Comparison of ENCODE assay signal across 12 mouse cellular contexts in the genomic region with DNA sequence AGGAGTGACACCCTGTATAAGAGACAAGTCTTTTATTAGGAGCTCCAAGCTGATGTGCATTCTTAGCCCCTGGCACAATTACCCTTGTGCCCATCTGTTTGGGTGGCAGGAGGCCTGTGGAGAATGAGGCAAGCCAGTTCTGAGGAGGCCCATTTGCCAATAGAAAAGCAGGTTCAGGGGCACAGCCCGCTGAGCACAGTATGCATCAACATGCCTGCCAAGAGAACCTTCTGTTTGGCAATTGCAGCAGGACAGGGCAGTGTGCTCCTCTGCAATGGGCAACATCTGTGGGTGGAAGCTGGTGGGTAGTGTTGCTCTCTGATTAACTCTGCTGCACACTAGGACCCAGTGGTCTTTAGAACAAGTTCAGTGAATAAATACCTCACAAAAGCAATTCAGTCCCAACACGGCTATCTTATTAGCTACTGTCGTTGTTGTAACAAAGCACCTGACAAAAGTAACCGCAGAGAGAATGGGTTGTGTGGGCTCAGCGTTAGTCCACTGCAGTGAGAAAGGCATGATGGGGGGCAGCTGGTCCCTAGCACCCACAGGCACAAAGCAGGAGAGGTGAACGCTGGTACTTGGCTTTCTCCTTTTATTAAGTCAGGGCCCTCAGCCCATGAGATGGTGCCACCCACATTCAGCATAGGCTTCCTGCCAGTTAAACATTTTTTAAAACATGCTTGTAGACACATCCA.
DNase-seq lines count a peak whose midpoint lies in the region; ATAC-seq and TF ChIP-seq lines count a peak whose summit lies in the region.
"Had no signal": no experiment of that assay in that cellular context is flagged by ENCODE, and none has a peak within 500 bp of the region (broad histone marks: within the 10 kb centered on the region; RNA-seq: fewer than 3 reads in every experiment).

No protein-coding gene starts in this region.

- no peak overlapping the region for H3K9ac ChIP-seq in hindbrain, embryonic 13.5 days
- no peak overlapping the region for H3K9ac ChIP-seq in liver, embryonic 12.5 days
- H3K9ac ChIP-seq in heart, embryonic 12.5 days = no peak overlapping the region

- H3K27ac ChIP-seq in hindbrain, embryonic 13.5 days = peak overlapping the region; percentile 19; the same call in 1 of the 2 replicates
- no peak overlapping the region for H3K27ac ChIP-seq in hindbrain, embryonic 10.5 days
- H3K27ac ChIP-seq in liver, embryonic 12.5 days = no peak overlapping the region
- no peak overlapping the region for H3K27ac ChIP-seq in heart, embryonic 12.5 days (ENCODE audit: poor library complexity, severe bottlenecking)
- H3K27ac ChIP-seq: heart, adult 2 months; macrophage had no signal

- no peak for TF ChIP-seq CTCF in brain, embryonic 14.5 days (IDR thresholded peaks at IDR 0.05; ENCODE audit: borderline replicate concordance, extremely low read depth, insufficient read depth, insufficient read length)

- no peak overlapping the region for H3K4me3 ChIP-seq in hindbrain, embryonic 13.5 days
- no peak overlapping the region for H3K4me3 ChIP-seq in hindbrain, embryonic 10.5 days
- no peak overlapping the region for H3K4me3 ChIP-seq in liver, embryonic 12.5 days
- no peak overlapping the region for H3K4me3 ChIP-seq in heart, embryonic 12.5 days
- H3K4me3 ChIP-seq: erythroblast, embryonic 14.5 days; heart, adult 2 months had no signal

- no peaks in the 10 kb centered on the region for H3K36me3 ChIP-seq in hindbrain, embryonic 13.5 days
- no peaks in the 10 kb centered on the region for H3K36me3 ChIP-seq in hindbrain, embryonic 10.5 days
- H3K36me3 ChIP-seq in liver, embryonic 12.5 days = no peaks in the 10 kb centered on the region
- H3K36me3 ChIP-seq in heart, embryonic 12.5 days = no peaks in the 10 kb centered on the region

- DNase-seq in hindbrain, embryonic 10.5 days (ENCODE audit: low spot score) = no peak
- DNase-seq in brain, embryonic 14.5 days (ENCODE audit: low read depth) = peak; percentile 93
- DNase-seq in cerebellum, postnatal 25 days = peak; percentile 93 to 96
- peak; percentile 54 to 79 for DNase-seq in layer of hippocampus, postnatal 14 days (ENCODE audit: low spot score in 2 of 2)
- DNase-seq in c-Kit-positive CD71-positive TER-119-positive erythroid progenitor cells, embryonic 14.5 days (ENCODE audit: low spot score) = no peak

- ATAC-seq in hindbrain, embryonic 13.5 days (ENCODE audit: low FRiP score) = peak; percentile 93
- no peak for ATAC-seq in liver, embryonic 12.5 days
- no peak for ATAC-seq in heart, embryonic 12.5 days (ENCODE audit: insufficient number of reproducible peaks, low FRiP score)
- ATAC-seq: CD4-positive, CD25-positive, alpha-beta regulatory T cell, adult 4 months had no signal

- WGBS in hindbrain, embryonic 13.5 days = 49% methylated on average over 6 of the region's 6 CpGs
- 73% methylated on average over 6 of the region's 6 CpGs for WGBS in hindbrain, embryonic 10.5 days
- 76% methylated on average over 6 of the region's 6 CpGs for WGBS in liver, embryonic 12.5 days (ENCODE audit: insufficient replicate concordance)
- 80% methylated on average over 6 of the region's 6 CpGs for WGBS in heart, embryonic 12.5 days

- H3K27me3 ChIP-seq in hindbrain, embryonic 13.5 days = no peaks in the 10 kb centered on the region
- H3K27me3 ChIP-seq in hindbrain, embryonic 10.5 days (ENCODE audit: insufficient read depth, poor library complexity, severe bottlenecking) = no peaks in the 10 kb centered on the region
- no peaks in the 10 kb centered on the region for H3K27me3 ChIP-seq in liver, embryonic 12.5 days (replicated peaks)
- no peaks in the 10 kb centered on the region for H3K27me3 ChIP-seq in heart, embryonic 12.5 days (replicated peaks)

- H3K4me1 ChIP-seq in hindbrain, embryonic 13.5 days (replicated peaks) = peaks cover 3% of the 10 kb centered on the region
- H3K4me1 ChIP-seq in hindbrain, embryonic 10.5 days (replicated peaks) = no peaks in the 10 kb centered on the region
- no peaks in the 10 kb centered on the region for H3K4me1 ChIP-seq in liver, embryonic 12.5 days
- H3K4me1 ChIP-seq in heart, embryonic 12.5 days (replicated peaks) = no peaks in the 10 kb centered on the region

- TF ChIP-seq POLR2A in brain, embryonic 14.5 days (IDR thresholded peaks at IDR 0.05; ENCODE audit: borderline replicate concordance, extremely low read depth, insufficient read depth, insufficient read length, poor library complexity, severe bottlenecking) = no peak

- H3K4me2 ChIP-seq in hindbrain, embryonic 13.5 days = no peak overlapping the region
- H3K4me2 ChIP-seq in liver, embryonic 12.5 days = no peak overlapping the region
- H3K4me2 ChIP-seq in heart, embryonic 12.5 days = no peak overlapping the region

- no peaks in the 10 kb centered on the region for H3K9me3 ChIP-seq in hindbrain, embryonic 13.5 days
- H3K9me3 ChIP-seq in hindbrain, embryonic 10.5 days = no peaks in the 10 kb centered on the region
- H3K9me3 ChIP-seq in liver, embryonic 12.5 days (replicated peaks) = no peaks in the 10 kb centered on the region
- H3K9me3 ChIP-seq in heart, embryonic 12.5 days (replicated peaks) = no peaks in the 10 kb centered on the region

Comparison
In these comparisons a context has a peak if more than half of its experiments do, and no peak if none do; other contexts are left out.
1. DNase-seq: peak in brain, embryonic 14.5 days (single experiment), cerebellum, postnatal 25 days (2 of 2) and layer of hippocampus, postnatal 14 days (2 of 2); none in hindbrain, embryonic 10.5 days (single experiment) and c-Kit-positive CD71-positive TER-119-positive erythroid progenitor cells, embryonic 14.5 days (single experiment).